Mouse (Mus musculus) E14TG2a.4 (cell line): ENCODE data around the gene Npas2.
A peak's percentile ranks its signal among the peaks of the same experiment; 100 is the strongest.

ENCODE experiments used
- CTCF ChIP-seq: conservative IDR thresholded peaks from 2 replicates; pipeline ENCODE4 v1.5.1; 2014; ENCODE audit warnings: low read length
- NANOG ChIP-seq: IDR thresholded peaks from 2 replicates; pipeline ENCODE4 v1.6.1; 2014; ENCODE audit warnings: borderline replicate concordance, low read length, mixed read lengths
- POU5F1 ChIP-seq: IDR thresholded peaks from 2 replicates; pipeline ENCODE4 v1.6.1; 2014; ENCODE audit warnings: low read length, borderline replicate concordance

DNA sequence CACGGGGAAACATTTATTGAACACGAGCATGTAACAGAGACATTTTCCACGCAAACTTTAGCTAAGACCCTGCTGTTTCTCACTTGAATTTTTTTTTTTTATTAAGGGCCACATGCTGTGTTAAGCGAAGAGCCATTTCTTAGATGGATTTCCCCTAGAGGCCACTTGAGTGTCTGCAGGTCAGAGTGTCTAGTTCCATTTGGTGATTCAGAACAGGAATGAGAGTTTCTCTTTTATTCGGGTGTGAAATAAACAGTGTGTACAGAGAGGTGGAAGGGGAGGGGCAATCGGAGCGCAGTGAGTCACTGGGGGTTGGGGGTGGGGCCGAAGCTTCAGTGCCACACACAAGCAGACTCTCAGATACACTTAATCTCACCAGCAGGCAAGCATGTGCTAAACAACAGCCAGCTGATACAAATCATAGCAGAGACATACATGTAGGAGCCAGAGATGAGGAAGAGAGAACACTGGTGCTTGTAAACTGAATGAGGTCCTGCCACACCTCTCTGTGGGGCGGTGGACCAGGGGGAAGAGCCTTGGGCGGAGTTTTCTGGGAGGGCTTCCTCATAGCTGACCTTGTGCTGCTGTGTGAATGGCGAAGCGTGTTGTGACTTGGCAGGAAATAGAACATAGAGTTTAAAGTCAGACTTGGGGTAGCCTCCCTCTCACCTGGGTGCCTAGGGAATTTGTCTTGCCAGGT, 3.3 kb downstream of the Npas2 start:
- TF ChIP-seq CTCF = peak; percentile 41
- TF ChIP-seq POU5F1 = no peak
- no peak for TF ChIP-seq NANOG
